Mouse (Mus musculus) brain, embryonic 14.5 days (tissue): ENCODE measurements around the gene Mrpl16.

Source experiments
- CTCF ChIP-seq: fragments of 200-500 bp; IDR thresholded peaks from 2 replicates; pipeline ENCODE4 v1.5.1; 2012; ENCODE audit warnings: inconsistent platforms, mild to moderate bottlenecking, moderate library complexity, borderline replicate concordance; ENCODE audit not compliant: insufficient read depth, insufficient read length; ENCODE audit errors: extremely low read depth
- POLR2A ChIP-seq: fragments of 200-500 bp; IDR thresholded peaks from 2 replicates; pipeline ENCODE4 v1.6.1; 2012; ENCODE audit warnings: mild to moderate bottlenecking, inconsistent platforms, borderline replicate concordance; ENCODE audit not compliant: poor library complexity, insufficient read depth, insufficient read length, severe bottlenecking; ENCODE audit errors: extremely low read depth

DNA sequence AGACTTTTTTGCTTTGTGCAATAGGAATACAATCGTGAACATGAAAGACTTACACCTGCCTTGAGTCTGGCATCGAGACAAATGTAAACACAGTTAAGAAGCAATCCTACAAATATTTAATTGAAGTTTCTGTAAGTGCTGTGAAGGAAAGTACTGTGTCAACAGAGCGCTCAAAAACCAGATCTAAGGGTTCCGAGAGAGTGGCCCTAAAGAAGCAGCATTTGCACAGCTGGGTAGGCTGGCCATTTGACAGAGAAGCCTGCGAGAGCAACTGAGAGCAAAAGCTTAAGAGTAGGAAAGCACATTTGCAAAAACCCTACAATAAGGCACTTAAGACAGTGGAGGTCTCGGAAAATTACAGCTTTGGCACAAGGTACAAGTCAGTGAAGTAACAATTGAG is 45.9 kb upstream of the Mrpl16 start:
- TF ChIP-seq CTCF, result no peak
- TF ChIP-seq POLR2A, result no peak
